Mouse (Mus musculus): ENCODE data around the gene Ttc33. TPM values are rescaled to one million over a fixed set of nuclear protein-coding genes. Genes with fewer than 3 reads are reported as not detected.
A peak's percentile ranks its signal among the peaks of the same experiment; 100 is the strongest.

Ttc33 gene
- polyA plus RNA-seq (2015; fragmentation: Nextera tagmentation; extraction: Ambion mirVana), result 55.7 and 59.8 TPM in 2 replicates

DNA sequence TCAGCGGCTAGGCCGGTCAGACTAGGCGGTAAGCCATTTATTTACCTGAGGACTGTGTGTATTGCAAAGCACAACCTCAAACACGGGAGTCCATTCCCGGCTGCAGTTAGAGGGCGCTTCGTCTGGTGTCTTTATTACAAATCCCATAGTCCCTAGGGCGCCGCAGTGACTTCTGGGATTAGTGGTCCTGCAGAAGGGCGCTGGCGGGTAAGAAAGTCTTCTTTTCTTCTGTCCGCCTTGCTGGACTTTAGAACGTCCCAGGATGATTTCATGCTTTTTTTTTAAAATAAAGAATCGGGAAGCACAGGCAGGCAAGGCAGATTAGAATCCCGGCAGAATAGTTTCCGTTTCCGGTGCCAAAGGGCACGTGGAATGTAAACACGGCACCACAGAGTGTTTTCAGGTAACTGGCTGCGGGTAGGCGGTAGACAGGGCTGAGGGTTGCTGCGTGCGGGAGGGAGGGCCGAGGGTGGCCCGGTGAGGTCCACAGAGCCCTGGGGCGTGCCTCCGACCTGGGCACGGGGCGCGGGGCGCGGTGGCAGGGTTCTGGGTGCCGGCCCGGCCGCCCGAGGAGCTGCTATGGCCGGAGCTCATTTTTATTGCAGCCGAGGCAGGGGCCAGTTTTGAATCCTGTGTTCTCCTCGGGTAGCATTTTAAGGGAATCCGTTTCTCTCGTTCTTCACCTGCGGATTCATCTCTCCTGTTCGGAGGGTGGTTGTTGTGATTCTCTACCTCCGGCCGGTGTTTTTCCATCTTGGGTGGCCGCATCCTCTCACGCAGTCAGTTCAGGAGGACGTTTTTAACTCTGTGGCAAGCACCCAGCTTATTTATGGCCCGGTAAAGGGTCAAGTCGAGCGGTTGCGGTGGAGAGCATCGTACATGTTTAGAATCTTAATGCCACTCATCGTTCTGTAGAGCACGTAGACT, at the start of gene Ttc33:
Gene Ttc33 (plus strand): TSS at position 160 of the 927 bp plus-strand sequence.
- WGBS, result under 1% methylated on average over 54 of the region's 55 CpGs
- Histone ChIP-seq H3K27me3 (no peaks in the 10 kb centered on the region), H3K4me1 (replicated peaks) (peaks cover 27% of the 10 kb centered on the region), H3K36me3 (peaks cover 12% of the 10 kb centered on the region), H3K9ac (peak within 1 kb of the TSS; percentile 86), H3K27ac (peak within 1 kb of the TSS; percentile 90), H3K4me2 (peak within 1 kb of the TSS; percentile 64), H3K9me3 (no peaks in the 10 kb centered on the region), H3K4me3 (peak within 1 kb of the TSS; percentile 96)
- ATAC-seq (ENCODE audit: low FRiP score), result peak; percentile 92

DNA sequence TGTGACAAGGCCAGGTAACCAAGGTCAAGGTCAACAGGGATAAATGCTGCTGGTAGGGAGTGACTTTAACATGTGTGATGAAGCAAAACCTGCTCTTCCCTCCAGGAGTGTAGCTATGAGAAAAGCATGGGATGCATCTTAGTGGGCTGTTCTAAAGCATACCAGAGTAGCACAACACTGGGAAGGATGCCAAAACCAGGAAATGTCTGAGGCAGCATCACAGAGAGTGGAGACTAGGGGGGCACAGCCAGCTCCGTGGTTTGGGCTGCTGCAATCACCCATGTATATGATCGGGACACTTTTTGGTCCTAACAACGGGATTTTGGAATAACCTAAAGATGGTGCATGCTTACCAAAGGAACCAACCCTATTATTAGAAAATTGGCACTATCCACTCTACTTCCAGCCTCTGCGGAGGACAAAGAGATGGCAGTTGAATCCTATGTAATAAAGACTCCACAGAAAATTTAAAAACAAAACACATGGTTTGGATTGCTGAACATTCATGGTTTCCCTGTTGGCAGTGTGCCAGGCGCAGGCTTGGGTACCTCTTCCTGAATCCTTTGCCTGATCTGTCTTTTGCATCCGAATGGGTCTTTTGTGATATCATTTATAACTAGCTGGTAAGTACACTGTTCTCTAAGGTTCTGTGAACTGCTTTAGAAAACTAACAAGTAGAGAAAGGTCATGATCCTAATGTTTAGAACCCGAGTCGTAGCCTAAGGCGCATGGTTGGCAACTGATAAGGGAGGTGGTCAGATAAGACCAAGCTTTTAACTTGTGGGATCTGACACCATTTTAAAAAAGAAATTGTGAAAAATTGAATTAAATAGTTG, 47.1 kb upstream of the Ttc33 start:
- H3K4me3 ChIP-seq, result no peak overlapping the region
- H3K36me3 ChIP-seq, result no peaks in the 10 kb centered on the region
- no peaks in the 10 kb centered on the region for H3K9me3 ChIP-seq
- no peak overlapping the region for H3K4me2 ChIP-seq
- no peak overlapping the region for H3K9ac ChIP-seq
- no peaks in the 10 kb centered on the region for H3K4me1 ChIP-seq (replicated peaks)
- 68% methylated on average over 9 of the region's 9 CpGs for WGBS
- ATAC-seq (ENCODE audit: low FRiP score), result peak; percentile 79
- H3K27me3 ChIP-seq, result no peaks in the 10 kb centered on the region
- no peak overlapping the region for H3K27ac ChIP-seq

DNA sequence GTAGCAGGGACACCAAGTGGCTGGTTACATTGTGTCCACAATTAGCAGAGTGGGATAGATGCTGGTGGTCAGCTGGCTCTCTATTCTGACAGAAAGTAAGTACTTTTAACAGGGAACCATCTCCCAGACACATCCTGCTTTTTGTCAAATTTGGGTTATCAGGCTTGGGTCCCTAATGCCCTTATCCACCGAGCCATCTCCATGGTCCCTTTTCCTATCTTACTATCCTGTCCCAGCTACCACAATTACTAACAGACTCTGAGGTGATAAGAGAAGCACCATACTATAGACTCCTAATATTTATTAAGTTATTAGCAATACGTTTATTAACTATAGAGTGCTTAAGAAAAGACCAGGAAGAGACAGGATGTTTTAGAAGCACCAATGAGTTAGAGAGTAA, 46.0 kb upstream of the Ttc33 start:
- Histone ChIP-seq H3K27ac (no peak overlapping the region), H3K36me3 (no peaks in the 10 kb centered on the region), H3K27me3 (no peaks in the 10 kb centered on the region), H3K4me3 (no peak overlapping the region), H3K4me1 (replicated peaks) (peaks cover under 1% of the 10 kb centered on the region), H3K9ac (no peak overlapping the region), H3K9me3 (no peaks in the 10 kb centered on the region), H3K4me2 (no peak overlapping the region)
- no peak for ATAC-seq (ENCODE audit: low FRiP score)
- WGBS, result 92% methylated on average over 2 of the region's 2 CpGs

DNA sequence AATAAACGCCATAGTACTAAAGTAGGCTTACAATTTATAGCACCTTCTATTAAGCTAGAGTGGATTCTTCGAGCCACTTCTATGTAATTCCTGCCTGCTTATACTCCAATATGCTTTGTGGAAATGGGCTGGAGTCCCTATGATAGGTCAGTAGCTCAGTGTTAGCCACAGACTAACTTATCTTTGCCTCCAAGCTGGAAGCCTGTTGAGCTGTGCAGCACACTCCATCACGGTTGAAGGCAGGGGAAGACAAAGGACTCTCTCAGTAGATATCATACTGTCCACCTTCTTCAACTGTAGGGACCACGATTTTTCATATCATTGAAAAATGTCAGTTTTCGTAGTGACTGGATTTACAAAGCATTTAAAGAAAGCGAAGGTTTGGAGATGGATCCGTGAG, 45.5 kb upstream of the Ttc33 start:
- Histone ChIP-seq H3K9me3 (no peaks in the 10 kb centered on the region), H3K27me3 (no peaks in the 10 kb centered on the region), H3K4me3 (no peak overlapping the region), H3K36me3 (no peaks in the 10 kb centered on the region), H3K9ac (no peak overlapping the region), H3K4me1 (replicated peaks) (peaks cover 6% of the 10 kb centered on the region), H3K27ac (no peak overlapping the region), H3K4me2 (no peak overlapping the region)
- no peak for ATAC-seq (ENCODE audit: low FRiP score)
- 90% methylated on average over 7 of the region's 7 CpGs for WGBS

DNA sequence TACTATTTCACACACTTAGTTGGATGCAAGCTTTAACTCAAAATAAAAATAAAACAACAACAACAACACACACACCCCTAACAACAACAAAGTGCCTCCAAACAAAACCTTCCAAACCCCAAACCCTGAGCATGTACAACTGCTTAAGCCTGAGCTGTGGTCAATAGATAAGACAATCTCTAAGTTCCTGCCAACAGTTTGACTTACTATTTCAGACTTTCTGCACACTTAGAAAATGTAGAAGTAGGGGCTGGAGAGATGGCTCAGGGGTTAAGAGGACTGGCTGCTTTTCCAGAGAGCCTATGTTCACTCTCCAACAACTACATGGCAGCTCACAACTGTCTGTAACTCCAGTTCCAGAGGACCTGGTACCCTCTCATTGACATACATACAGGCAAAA, 45.0 kb upstream of the Ttc33 start:
- Histone ChIP-seq H3K36me3 (no peaks in the 10 kb centered on the region), H3K27ac (no peak overlapping the region), H3K4me3 (no peak overlapping the region), H3K27me3 (no peaks in the 10 kb centered on the region), H3K9ac (no peak overlapping the region), H3K4me1 (replicated peaks) (peaks cover 11% of the 10 kb centered on the region), H3K9me3 (no peaks in the 10 kb centered on the region), H3K4me2 (no peak overlapping the region)
- ATAC-seq (ENCODE audit: low FRiP score), result no peak

DNA sequence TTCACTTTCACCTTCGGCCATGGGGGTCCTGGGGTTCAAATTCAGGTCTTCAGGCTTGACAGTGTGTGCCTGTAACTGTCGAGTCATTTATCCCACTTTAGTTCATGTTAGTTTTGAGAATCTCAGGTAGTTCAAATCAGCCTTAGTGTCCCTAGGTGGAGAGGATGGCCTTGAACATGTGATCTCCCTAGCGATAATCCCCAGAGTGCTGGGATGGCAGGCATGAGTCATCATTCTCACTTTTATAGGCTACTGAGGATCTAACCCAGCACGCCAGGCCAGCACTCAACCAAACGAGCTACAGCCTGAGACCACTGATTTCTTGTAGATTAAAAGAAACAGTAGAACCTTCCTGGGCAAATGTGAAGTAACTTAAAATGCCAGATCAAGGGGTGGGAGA, 43.3 kb upstream of the Ttc33 start:
- WGBS, result 68% methylated on average over 5 of the region's 5 CpGs

DNA sequence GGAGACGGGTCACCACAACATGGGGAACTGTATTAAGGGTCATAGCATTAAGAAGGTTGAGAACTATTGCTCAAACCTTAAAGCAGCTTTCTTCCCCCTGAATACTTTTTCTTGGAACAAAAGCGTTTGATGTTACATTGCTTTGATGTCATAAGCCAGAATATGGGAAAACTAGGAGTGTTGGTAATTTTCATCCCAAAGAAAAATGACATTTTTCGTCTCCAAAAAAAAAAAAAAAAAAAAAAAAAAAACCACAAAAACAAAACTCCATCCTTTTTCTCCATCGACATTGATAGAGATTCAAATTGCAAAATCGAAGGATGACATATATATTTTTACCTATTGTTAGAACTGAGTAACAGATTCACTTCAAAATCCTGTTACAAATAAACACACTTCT, 42.6 kb upstream of the Ttc33 start:
- Histone ChIP-seq H3K4me1 (replicated peaks) (peaks cover 14% of the 10 kb centered on the region), H3K36me3 (no peaks in the 10 kb centered on the region), H3K4me2 (peak overlapping the region; percentile 67; the same call in 1 of the 2 replicates), H3K4me3 (no peak overlapping the region), H3K27ac (no peak overlapping the region), H3K9ac (no peak overlapping the region), H3K27me3 (no peaks in the 10 kb centered on the region), H3K9me3 (no peaks in the 10 kb centered on the region)
- 74% methylated on average over 5 of the region's 5 CpGs for WGBS
- no peak for ATAC-seq (ENCODE audit: low FRiP score)

More for the DNA sequence above, 43.3 kb upstream of the Ttc33 start:
- no peak overlapping the region for H3K4me3 ChIP-seq
- H3K9me3 ChIP-seq, result no peaks in the 10 kb centered on the region
- H3K36me3 ChIP-seq, result no peaks in the 10 kb centered on the region
- peaks cover 14% of the 10 kb centered on the region for H3K4me1 ChIP-seq (replicated peaks)
- no peak for ATAC-seq (ENCODE audit: low FRiP score)
- H3K9ac ChIP-seq, result no peak overlapping the region
- H3K4me2 ChIP-seq, result no peak overlapping the region
- no peak overlapping the region for H3K27ac ChIP-seq
- no peaks in the 10 kb centered on the region for H3K27me3 ChIP-seq

DNA sequence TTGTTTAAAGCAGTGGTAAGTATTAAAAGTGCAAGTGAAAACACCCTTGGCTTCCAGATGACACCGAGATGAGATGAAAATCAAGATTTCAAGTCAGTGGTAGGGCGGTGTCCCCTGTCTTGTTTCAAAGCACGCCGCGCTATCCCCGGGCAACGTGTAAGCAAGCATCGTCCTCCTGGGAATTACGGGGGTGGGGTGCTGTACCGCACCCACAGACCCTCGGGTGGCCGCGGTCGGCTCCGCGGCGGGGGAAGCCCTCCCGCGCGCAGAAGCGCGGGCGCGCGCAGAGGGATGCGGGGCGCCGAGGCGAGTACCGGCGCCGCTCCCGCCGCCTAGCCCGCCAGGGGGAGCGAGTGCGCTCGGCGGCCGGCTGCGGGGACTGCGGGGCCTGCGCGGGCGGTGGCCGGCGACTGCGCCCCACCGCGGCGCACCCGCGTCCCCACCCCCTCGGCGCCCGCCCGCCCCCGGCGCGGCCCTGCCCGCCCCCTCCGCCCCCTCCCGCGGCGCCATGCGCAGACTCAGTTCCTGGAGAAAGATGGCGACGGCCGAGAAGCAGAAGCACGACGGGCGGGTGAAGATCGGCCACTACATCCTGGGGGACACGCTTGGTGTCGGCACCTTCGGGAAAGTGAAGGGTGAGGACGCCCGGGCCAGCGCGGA, 41.8 kb upstream of the Ttc33 start, which contains the start of gene Prkaa1:
Gene Prkaa1 (plus strand): TSS at position 501 of the 660 bp plus-strand sequence.
- H3K4me3 ChIP-seq, result peak within 1 kb of the TSS; percentile 82
- ATAC-seq (ENCODE audit: low FRiP score), result peak; percentile 95
- H3K4me1 ChIP-seq (replicated peaks), result peaks cover 14% of the 10 kb centered on the region
- no peaks in the 10 kb centered on the region for H3K27me3 ChIP-seq
- WGBS, result 2% methylated on average over 58 of the region's 80 CpGs
- no peaks in the 10 kb centered on the region for H3K9me3 ChIP-seq
- peak within 1 kb of the TSS; percentile 67 for H3K4me2 ChIP-seq
- H3K36me3 ChIP-seq, result no peaks in the 10 kb centered on the region
- peak within 1 kb of the TSS; percentile 89 for H3K9ac ChIP-seq
- H3K27ac ChIP-seq, result peak within 1 kb of the TSS; percentile 94

DNA sequence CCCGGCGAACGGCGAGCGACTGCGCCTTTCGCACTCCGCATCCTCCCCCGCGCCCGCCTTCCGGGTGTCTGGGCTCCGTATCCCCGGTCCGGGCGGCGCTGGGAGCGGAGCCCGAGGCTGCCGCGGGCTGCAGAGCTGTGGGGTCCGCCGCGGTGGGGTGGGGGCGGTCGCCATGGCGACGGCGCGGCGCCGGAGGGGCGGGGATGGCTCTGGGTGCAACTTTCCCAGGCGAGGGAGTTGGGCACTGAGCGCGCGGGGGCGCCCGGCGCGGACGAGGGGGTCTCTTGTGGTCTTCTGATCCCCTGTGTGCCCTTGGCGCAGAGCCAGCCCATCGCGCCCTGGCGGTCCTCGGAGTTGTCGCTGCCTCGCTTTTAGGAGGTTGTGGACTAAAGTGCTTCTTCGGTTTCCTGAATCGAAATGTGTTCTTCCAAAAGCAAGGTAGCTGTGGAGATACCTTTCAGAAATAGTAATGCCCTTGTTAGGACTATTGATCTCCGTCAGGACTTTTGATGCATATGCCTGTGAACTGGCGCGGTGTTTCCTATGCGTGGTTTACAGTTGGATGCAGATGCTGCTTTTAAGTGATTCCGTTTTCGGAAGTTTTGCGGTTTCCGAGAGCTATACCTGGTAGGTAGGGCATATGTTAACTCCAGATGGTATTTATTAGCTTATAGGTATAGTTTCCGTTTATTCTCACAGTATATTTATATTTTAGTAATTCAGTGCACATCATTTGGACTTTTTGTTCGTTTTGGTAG, 41.1 kb upstream of the Ttc33 start:
- Histone ChIP-seq H3K4me2 (peak overlapping the region; percentile 67), H3K9me3 (no peaks in the 10 kb centered on the region), H3K36me3 (no peaks in the 10 kb centered on the region), H3K4me1 (replicated peaks) (peaks cover 16% of the 10 kb centered on the region), H3K4me3 (peak overlapping the region; percentile 82), H3K27ac (peak overlapping the region; percentile 94), H3K9ac (peak overlapping the region; percentile 89), H3K27me3 (no peaks in the 10 kb centered on the region)
- WGBS, result 3% methylated on average over 46 of the region's 61 CpGs
- peak; percentile 94 for ATAC-seq (ENCODE audit: low FRiP score)

DNA sequence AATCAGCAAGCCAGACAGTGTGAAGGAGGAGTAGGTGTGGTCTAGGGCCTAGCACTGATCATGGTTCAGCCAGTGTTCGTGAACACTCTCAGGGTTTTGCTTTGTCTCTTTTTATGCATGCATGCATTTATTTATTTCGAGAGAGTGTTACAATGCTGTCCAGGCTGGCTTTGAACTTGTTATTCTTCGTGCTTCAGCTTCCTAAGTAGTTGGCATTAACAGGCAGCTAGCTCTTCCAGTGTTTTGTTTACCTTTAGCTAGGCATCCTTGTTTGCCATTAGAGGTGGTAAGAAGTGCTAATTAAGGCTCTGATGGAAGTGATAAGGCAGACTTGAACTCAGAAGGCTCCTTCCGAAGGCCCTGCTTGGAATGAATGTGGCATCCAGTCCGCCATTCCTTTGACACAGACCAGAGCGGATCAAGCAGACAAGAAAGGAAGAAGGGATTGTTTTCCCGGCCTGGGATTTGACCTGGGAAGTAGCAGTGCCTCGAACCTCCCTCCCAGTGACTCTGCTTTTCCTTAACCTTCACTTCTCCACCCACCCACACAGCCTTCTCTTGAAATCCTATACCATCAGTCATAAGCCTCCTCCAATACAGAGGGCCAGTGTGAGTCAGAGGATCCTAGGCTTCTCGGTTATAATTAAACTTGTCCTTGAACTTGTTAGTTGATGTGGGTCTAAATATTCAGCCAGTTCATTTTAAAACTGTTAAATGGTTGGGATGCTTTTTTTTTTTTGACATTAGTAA, 40.0 kb upstream of the Ttc33 start:
- Histone ChIP-seq H3K36me3 (no peaks in the 10 kb centered on the region), H3K4me1 (replicated peaks) (peaks cover 19% of the 10 kb centered on the region), H3K9me3 (no peaks in the 10 kb centered on the region), H3K4me3 (peak overlapping the region; percentile 82), H3K9ac (peak overlapping the region; percentile 36), H3K4me2 (peak overlapping the region; percentile 67), H3K27me3 (no peaks in the 10 kb centered on the region), H3K27ac (no peak overlapping the region)
- ATAC-seq (ENCODE audit: low FRiP score), result no peak
- 50% methylated on average over 9 of the region's 9 CpGs for WGBS

DNA sequence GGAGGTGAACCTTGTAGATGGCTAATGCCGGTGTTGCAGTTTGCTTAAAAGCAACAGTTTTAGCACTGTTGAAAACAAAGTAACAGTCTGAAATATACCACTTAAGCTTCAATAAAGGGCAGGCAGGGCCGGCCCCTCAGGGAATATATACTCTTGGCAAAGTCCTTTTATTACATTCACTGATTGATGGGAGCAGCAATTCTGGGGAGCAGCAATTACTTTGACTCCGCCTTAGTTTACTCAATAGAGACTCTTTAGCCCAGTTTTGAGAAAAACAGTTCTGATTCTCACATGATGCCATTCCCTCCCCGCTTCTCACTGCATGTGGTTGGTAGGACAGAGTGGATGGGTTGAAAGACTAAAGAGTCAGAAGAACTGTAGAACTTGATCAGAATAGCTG, 36.1 kb upstream of the Ttc33 start:
- 80% methylated on average over 4 of the region's 4 CpGs for WGBS
- ATAC-seq (ENCODE audit: low FRiP score), result no peak
- no peaks in the 10 kb centered on the region for H3K9me3 ChIP-seq
- H3K4me3 ChIP-seq, result no peak overlapping the region
- no peak overlapping the region for H3K4me2 ChIP-seq
- no peaks in the 10 kb centered on the region for H3K36me3 ChIP-seq
- no peaks in the 10 kb centered on the region for H3K27me3 ChIP-seq
- peaks cover 19% of the 10 kb centered on the region for H3K4me1 ChIP-seq (replicated peaks)
- H3K27ac ChIP-seq, result no peak overlapping the region
- H3K9ac ChIP-seq, result no peak overlapping the region
